Mouse (Mus musculus) C2C12 (cell line): ENCODE data around the gene Ptprj.

Experiments
- CEBPB ChIP-seq: IDR thresholded peaks from one replicate; pipeline ENCODE4 v1.6.1; 2011; ENCODE audit warnings: low read depth, mild to moderate bottlenecking, control low read depth, moderate library complexity
- CTCF ChIP-seq: IDR thresholded peaks from one replicate; pipeline ENCODE4 v1.5.1; 2011; ENCODE audit not compliant: control insufficient read depth, insufficient read depth, insufficient read length

DNA sequence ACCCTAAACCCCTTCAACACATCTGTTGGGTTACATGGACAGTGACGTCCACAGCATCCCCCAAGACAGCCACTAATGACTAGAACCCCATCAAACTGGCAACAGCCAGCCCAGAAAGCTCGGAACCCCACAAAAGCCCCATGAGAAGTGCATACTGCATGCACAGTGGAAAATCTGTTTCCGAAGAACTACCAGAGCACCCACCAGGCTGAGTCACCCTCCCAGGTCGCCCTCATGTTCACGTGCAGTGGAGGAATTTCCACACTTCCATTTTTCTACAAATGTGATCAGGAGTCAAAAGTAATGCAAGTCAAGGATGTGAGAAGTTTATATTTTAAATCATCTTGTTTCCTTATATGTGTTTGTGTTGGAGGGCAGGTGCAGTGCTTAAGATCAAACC is 52.3 kb downstream of the Ptprj start:
- no peak for TF ChIP-seq CEBPB
- TF ChIP-seq CTCF = no peak
